Mouse (Mus musculus): ENCODE results near the gene Ccnd1. TPM values are rescaled to one million over a fixed set of nuclear protein-coding genes. Genes with fewer than 3 reads are reported as not detected.
A peak's percentile ranks its signal among the peaks of the same experiment; 100 is the strongest.

Gene Ccnd1
- polyA plus RNA-seq, 1 experiment from 2014 or later, result 89.9 TPM

- ATAC-seq (ENCODE audit: insufficient number of reproducible peaks, low FRiP score), result no peak
- Histone ChIP-seq H3K9me3 (replicated peaks) (no peaks in the 10 kb centered on the region), H3K4me2 (no peak overlapping the region), H3K9ac (no peak overlapping the region), H3K27ac (ENCODE audit: poor library complexity, severe bottlenecking) (no peak overlapping the region), H3K36me3 (peaks cover 43% of the 10 kb centered on the region), H3K27me3 (replicated peaks) (no peaks in the 10 kb centered on the region), H3K4me1 (replicated peaks) (peaks cover 8% of the 10 kb centered on the region; the same call in 1 of the 2 replicates), H3K4me3 (no peak overlapping the region)
- 75% methylated on average over 8 of the region's 8 CpGs for WGBS
Observed at GRCm38 (mm10) chr7:144929506-144929905, 10.2 kb downstream of the Ccnd1 start.

- Histone ChIP-seq H3K4me1 (replicated peaks) (peaks cover 8% of the 10 kb centered on the region; the same call in 1 of the 2 replicates), H3K4me3 (no peak overlapping the region), H3K9me3 (replicated peaks) (no peaks in the 10 kb centered on the region), H3K27me3 (replicated peaks) (no peaks in the 10 kb centered on the region), H3K9ac (no peak overlapping the region), H3K4me2 (no peak overlapping the region), H3K27ac (ENCODE audit: poor library complexity, severe bottlenecking) (no peak overlapping the region), H3K36me3 (peaks cover 41% of the 10 kb centered on the region)
- 78% methylated on average over 6 of the region's 6 CpGs for WGBS
- no peak for ATAC-seq (ENCODE audit: insufficient number of reproducible peaks, low FRiP score)
Observed at GRCm38 (mm10) chr7:144928889-144929210, 10.9 kb downstream of the Ccnd1 start.

- Histone ChIP-seq H3K4me3 (no peak overlapping the region), H3K4me2 (no peak overlapping the region), H3K36me3 (peaks cover 35% of the 10 kb centered on the region), H3K4me1 (replicated peaks) (peaks cover 8% of the 10 kb centered on the region; the same call in 1 of the 2 replicates), H3K9ac (peak overlapping the region; percentile 20; the same call in 1 of the 2 replicates), H3K27me3 (replicated peaks) (no peaks in the 10 kb centered on the region), H3K27ac (ENCODE audit: poor library complexity, severe bottlenecking) (no peak overlapping the region), H3K9me3 (replicated peaks) (no peaks in the 10 kb centered on the region)
- 65% methylated on average over 4 of the region's 4 CpGs for WGBS
- no peak for ATAC-seq (ENCODE audit: insufficient number of reproducible peaks, low FRiP score)
Observed at GRCm38 (mm10) chr7:144928009-144928888, 11.5 kb downstream of the Ccnd1 start.

- H3K4me1 ChIP-seq (replicated peaks), result peaks cover 8% of the 10 kb centered on the region; the same call in 1 of the 2 replicates
- H3K9ac ChIP-seq, result no peak overlapping the region
- no peak overlapping the region for H3K4me2 ChIP-seq
- WGBS, result 79% methylated on average over 2 of the region's 2 CpGs
- H3K27ac ChIP-seq (ENCODE audit: poor library complexity, severe bottlenecking), result no peak overlapping the region
- H3K27me3 ChIP-seq (replicated peaks), result no peaks in the 10 kb centered on the region
- H3K4me3 ChIP-seq, result no peak overlapping the region
- peaks cover 28% of the 10 kb centered on the region for H3K36me3 ChIP-seq
- no peak for ATAC-seq (ENCODE audit: insufficient number of reproducible peaks, low FRiP score)
- no peaks in the 10 kb centered on the region for H3K9me3 ChIP-seq (replicated peaks)
Observed at GRCm38 (mm10) chr7:144927591-144927990, 12.1 kb downstream of the Ccnd1 start.

- Histone ChIP-seq H3K4me2 (no peak overlapping the region), H3K36me3 (peaks cover 41% of the 10 kb centered on the region), H3K9me3 (replicated peaks) (no peaks in the 10 kb centered on the region), H3K4me3 (no peak overlapping the region), H3K27ac (ENCODE audit: poor library complexity, severe bottlenecking) (no peak overlapping the region), H3K4me1 (replicated peaks) (peaks cover 8% of the 10 kb centered on the region), H3K27me3 (replicated peaks) (no peaks in the 10 kb centered on the region), H3K9ac (no peak overlapping the region)
- no peak for ATAC-seq (ENCODE audit: insufficient number of reproducible peaks, low FRiP score)
- 73% methylated on average over 1 of the region's 1 CpGs for WGBS
Observed at GRCm38 (mm10) chr7:144918823-144919222, 20.9 kb downstream of the Ccnd1 start.

- WGBS, result under 1% methylated on average over 55 of the region's 55 CpGs
- peak within 1 kb of the TSS; percentile 79 for H3K9ac ChIP-seq
- peaks cover 25% of the 10 kb centered on the region for H3K36me3 ChIP-seq
- H3K27ac ChIP-seq (ENCODE audit: poor library complexity, severe bottlenecking), result peak within 1 kb of the TSS; percentile 56
- peak within 1 kb of the TSS; percentile 83 for H3K4me3 ChIP-seq
- H3K4me2 ChIP-seq, result peak within 1 kb of the TSS; percentile 94
- peaks cover 8% of the 10 kb centered on the region for H3K4me1 ChIP-seq (replicated peaks)
- ATAC-seq (ENCODE audit: insufficient number of reproducible peaks, low FRiP score), result peak; percentile 93
- H3K9me3 ChIP-seq (replicated peaks), result no peaks in the 10 kb centered on the region
- no peaks in the 10 kb centered on the region for H3K27me3 ChIP-seq (replicated peaks)
Observed at GRCm38 (mm10) chr7:144914948-144915750, 24.6 kb downstream of the Ccnd1 start, which contains the start of gene LTO1. Gene LTO1, plus strand, starts transcription at chr7:144915100.

GRCm38 (mm10) chr7:144914296-144914947, 25.3 kb downstream of the Ccnd1 start:
- H3K36me3 ChIP-seq, result peaks cover 17% of the 10 kb centered on the region
- H3K4me2 ChIP-seq, result peak overlapping the region; percentile 94
- ATAC-seq (ENCODE audit: insufficient number of reproducible peaks, low FRiP score), result peak; percentile 91
- peaks cover 11% of the 10 kb centered on the region for H3K4me1 ChIP-seq (replicated peaks)
- peak overlapping the region; percentile 16; the same call in 1 of the 2 replicates for H3K27ac ChIP-seq (ENCODE audit: poor library complexity, severe bottlenecking)
- H3K27me3 ChIP-seq (replicated peaks), result no peaks in the 10 kb centered on the region
- peak overlapping the region; percentile 79 for H3K9ac ChIP-seq
- H3K9me3 ChIP-seq (replicated peaks), result no peaks in the 10 kb centered on the region
- 8% methylated on average over 17 of the region's 17 CpGs for WGBS
- H3K4me3 ChIP-seq, result peak overlapping the region; percentile 83

GRCm38 (mm10) chr7:144912897-144913296, 26.8 kb downstream of the Ccnd1 start:
- no peaks in the 10 kb centered on the region for H3K27me3 ChIP-seq (replicated peaks)
- 81% methylated on average over 4 of the region's 4 CpGs for WGBS
- ATAC-seq (ENCODE audit: insufficient number of reproducible peaks, low FRiP score), result no peak
- peaks cover 11% of the 10 kb centered on the region for H3K4me1 ChIP-seq (replicated peaks)
- peaks cover 4% of the 10 kb centered on the region; the same call in 1 of the 2 replicates for H3K36me3 ChIP-seq
- H3K9me3 ChIP-seq (replicated peaks), result no peaks in the 10 kb centered on the region
- no peak overlapping the region for H3K4me2 ChIP-seq
- H3K9ac ChIP-seq, result no peak overlapping the region
- H3K27ac ChIP-seq (ENCODE audit: poor library complexity, severe bottlenecking), result no peak overlapping the region
- H3K4me3 ChIP-seq, result no peak overlapping the region

- no peaks in the 10 kb centered on the region for H3K36me3 ChIP-seq
- no peaks in the 10 kb centered on the region for H3K9me3 ChIP-seq (replicated peaks)
- peaks cover 11% of the 10 kb centered on the region for H3K4me1 ChIP-seq (replicated peaks)
- no peaks in the 10 kb centered on the region for H3K27me3 ChIP-seq (replicated peaks)
- H3K4me3 ChIP-seq, result no peak overlapping the region
- ATAC-seq (ENCODE audit: insufficient number of reproducible peaks, low FRiP score), result no peak
- H3K27ac ChIP-seq (ENCODE audit: poor library complexity, severe bottlenecking), result no peak overlapping the region
- H3K4me2 ChIP-seq, result no peak overlapping the region
- WGBS, result 64% methylated on average over 1 of the region's 1 CpGs
- H3K9ac ChIP-seq, result no peak overlapping the region
Observed at GRCm38 (mm10) chr7:144911121-144911520, 28.6 kb downstream of the Ccnd1 start.

- no peaks in the 10 kb centered on the region for H3K36me3 ChIP-seq
- H3K9ac ChIP-seq, result no peak overlapping the region
- WGBS, result 31% methylated on average over 7 of the region's 7 CpGs
- H3K4me2 ChIP-seq, result peak overlapping the region; percentile 28; the same call in 1 of the 2 replicates
- no peak overlapping the region for H3K4me3 ChIP-seq
- peaks cover 11% of the 10 kb centered on the region; the same call in 1 of the 2 replicates for H3K27me3 ChIP-seq (replicated peaks)
- H3K4me1 ChIP-seq (replicated peaks), result 0 out of 2 replicates have a peak, but pooled peaks cover 3% of the 10 kb centered on the region
- no peak for ATAC-seq (ENCODE audit: insufficient number of reproducible peaks, low FRiP score)
- no peak overlapping the region for H3K27ac ChIP-seq (ENCODE audit: poor library complexity, severe bottlenecking)
- 0 out of 2 replicates have a peak, but pooled peaks cover 3% of the 10 kb centered on the region for H3K9me3 ChIP-seq (replicated peaks)
Observed at GRCm38 (mm10) chr7:144908705-144909104, 31.0 kb downstream of the Ccnd1 start.

Measured in heart, embryonic 12.5 days (tissue).